Mouse (Mus musculus) hindlimb bud, embryonic 11.5 days (tissue): ENCODE measurements around the gene Syndig1.

Source experiments
- DNase-seq: peaks from one replicate; pipeline ENCODE4 v3.0.0-alpha.2; 2012; ENCODE audit warnings: low read depth, low spot score; ENCODE audit errors: extremely low spot score

Gene Syndig1

DNA sequence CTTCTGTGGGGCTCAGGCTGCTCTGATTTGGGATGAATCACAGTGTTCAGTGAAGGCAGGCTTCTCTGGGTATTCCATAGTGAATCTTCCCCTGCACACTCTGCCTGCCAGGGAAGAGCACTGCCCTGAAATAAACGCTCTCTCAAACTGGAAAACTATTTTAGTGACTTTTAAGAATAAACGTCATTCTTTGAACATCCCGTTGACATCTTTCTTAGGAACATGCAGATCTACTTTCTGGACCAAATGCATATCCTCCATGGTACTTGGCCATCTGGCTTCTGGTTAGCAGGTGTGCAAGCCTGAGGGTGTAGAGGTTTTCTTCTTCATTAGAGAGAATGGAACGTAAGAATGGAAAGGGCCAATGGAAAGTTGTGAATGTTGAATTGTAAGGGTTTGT, 43.5 kb downstream of the Syndig1 start:
- no peak for DNase-seq

DNA sequence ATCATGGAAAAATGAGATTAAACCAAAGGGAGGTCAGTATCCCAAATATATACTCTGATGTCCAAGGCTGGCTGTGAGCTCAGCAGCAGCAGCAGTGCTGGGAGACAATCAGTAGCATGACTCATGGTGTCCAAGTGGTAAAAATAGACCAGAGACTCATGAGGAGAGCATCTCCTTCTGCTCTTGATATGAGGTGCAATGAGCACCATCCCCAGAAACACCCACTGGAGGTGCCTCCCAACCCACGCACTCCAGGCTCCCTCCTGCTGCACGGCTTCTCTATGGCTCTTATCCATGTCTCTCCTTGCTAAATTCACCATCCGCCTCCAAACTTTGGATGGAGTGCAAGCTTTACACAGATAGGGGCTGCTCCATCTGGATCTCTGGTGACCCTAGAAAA, 44.3 kb downstream of the Syndig1 start:
- no peak for DNase-seq

DNA sequence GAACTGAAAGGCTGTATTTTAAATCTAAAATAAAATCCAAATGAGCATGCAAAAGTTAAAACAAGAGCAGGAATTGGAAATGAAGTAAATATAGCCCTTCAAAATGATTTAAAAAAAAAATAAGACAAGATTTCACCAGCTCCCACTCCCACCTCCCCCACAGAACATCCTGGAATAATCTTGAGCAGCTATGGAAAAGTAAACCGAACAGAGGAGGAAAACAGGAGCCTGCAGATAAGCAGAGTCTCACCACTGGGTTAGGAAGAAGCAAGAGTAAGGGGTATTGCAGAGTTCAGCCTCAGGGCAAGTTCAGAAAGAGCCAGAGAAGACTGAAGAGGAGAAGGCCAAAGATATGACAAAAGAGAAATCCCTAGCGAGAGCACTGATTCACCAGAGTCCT, 48.9 kb downstream of the Syndig1 start:
- no peak for DNase-seq

DNA sequence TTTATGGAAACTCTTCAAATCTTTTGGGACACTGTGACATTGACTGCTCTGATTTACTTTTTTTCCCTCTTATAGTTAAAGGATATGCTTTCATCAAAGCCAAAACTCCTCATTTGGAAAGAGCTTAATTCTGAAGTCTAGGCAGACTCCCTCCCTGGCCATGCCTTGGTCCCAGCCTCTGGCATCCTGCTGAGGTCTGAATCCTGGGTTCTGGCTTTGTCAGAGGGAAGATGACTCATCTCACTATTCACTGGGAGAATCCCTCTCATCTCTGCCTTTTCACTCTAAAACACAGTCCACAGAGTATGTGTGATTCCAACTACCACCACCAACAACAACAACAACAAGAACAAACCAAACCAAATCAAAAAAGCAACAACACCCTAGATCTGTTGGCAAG, 58.6 kb downstream of the Syndig1 start:
- no peak for DNase-seq

DNA sequence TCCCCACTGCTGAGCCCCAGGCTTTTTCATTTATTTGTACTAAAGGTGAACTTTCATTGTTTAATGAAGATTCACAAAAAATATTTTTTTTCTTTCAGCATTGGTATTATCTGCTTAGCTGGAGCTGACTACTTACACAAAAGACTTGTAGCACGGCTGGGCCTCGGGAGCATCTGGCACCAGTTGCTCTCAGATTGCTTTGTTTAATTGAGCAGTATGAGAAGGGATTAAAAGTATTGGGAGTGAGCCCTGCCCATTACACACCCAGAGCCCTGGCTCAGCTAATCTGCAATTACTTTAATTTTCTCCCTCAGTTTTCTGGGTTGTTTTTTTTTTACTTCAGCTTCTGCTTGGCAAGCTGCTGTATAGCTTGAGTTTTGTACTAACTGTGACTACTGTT, 62.6 kb downstream of the Syndig1 start:
- no peak for DNase-seq

DNA sequence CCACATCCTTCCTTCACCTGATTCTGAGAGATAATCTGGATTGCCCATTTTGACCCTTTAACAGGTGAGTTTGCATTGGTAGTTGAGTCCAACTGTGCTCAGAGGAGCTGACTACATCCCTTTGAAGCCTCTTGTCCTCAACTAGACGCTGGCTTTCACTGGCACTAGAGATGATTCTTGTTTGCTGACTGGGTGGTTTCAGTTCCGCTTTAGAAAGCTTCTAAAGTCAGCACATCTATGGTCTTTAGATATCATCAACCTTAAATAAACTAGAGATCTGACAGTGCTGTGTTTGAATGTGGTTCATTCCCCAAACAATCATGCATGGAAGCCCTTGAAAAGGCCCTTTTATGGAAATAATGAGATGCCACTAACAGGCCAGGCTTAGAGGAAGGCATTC, 67.3 kb downstream of the Syndig1 start:
- no peak for DNase-seq

DNA sequence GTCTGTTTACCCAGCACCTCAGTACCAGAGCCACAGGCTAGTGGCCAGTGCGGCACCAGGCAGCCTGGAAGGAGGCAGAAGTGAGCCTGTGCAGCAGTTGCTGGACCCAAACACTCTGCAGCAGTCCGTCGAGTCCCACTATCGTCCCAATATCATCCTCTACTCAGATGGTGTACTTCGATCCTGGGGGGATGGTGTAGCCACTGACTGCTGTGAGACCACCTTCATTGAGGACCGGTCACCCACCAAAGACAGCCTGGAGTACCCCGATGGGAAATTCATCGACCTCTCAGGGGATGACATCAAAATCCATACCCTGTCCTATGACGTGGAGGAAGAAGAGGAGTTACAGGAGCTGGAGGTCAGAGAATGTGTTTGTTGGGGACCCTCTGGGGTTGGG, 70.6 kb downstream of the Syndig1 start:
- no peak for DNase-seq

DNA sequence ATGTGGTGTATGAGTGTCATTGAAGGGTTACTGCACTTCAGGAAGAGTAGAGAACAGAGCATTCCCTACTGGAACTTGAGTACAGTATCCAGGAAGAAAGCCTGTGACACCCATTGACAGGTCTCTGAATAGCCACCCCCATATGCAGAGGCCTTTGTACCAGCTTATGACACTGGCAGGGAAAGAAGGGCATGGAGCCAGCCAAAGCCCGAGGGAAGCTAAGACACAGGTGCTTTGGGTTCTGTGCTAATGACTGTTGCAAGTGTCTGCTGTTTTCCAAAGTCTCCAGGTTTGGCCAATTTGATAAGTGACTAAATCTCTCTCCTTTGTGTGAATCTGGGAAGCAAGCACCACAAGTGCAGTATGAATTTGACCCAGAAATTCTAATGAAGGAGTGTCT, 71.6 kb downstream of the Syndig1 start:
- DNase-seq = no peak

DNA sequence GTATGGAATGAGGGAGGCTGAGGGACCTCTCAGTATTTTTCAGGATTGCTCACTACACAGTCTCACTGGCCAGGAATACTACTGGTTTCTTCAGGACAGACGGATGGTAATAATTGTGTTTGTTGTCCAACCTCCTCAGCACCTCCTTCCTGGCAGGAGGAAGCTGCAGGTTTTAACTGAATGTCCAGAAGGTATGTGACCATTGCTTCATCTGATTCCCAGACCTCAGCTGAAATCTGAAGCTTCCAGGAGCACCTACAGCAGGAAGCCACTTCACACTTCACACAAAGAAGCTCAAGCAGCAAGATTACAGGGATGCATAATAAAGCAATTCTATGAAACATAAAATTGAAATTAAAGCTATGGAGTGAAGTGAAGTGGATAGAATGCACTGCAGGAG, 75.4 kb downstream of the Syndig1 start:
- DNase-seq = no peak

DNA sequence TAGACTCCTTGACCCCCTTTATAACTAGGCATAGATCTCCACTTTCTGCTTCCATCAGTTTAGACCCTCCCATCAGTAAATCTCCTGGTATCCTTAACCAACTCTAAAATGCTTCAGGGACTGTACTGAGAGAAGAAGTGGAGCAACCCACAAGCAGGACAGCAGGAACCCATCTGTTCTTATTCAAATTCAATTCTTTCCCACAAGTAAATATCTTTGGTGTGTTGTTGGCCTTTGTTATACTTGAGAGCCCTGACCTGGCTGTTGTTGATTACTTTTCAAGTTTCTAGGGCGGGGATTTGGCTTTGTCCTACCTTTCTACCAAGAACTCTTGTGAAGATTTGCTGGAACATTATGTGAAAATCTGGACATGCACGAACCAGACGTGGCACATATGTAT, 77.7 kb downstream of the Syndig1 start:
- no peak for DNase-seq

DNA sequence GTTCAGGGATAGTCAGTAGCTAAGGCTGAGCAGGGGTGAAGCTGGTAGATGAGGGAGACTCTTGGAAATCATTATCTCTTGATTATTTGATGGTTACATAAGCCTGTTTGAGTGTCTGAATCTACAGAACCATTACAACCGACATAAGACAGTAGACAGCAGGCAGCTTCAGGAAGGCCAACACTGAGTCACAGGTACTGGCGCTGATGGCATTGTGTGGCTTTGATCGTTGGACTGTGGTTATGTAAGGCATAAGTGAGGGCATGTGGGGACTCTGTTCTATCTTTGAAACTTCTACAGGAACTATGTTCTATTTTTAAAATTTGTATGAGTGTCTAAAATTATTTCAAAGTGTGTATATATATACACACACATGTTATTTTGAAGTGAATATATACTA, 88.2 kb downstream of the Syndig1 start:
- no peak for DNase-seq

DNA sequence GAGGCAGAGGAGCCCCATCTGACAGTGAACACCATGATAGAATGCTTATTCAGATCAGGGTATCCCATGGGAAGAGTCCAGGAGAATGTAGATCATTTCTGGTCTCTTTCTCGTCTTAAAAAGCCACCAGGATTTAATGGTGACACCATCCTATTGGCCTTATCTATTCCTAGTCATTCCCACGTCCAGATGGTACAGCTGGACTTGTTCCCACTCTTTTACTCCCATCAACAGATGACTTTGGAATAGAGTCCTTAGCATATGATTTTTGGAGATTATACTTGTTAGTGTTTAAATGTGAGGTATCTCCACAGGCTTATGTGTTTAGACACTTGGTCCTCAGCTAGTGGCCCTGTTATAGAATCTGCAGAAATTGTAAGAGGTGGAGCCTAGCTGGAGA, 94.5 kb downstream of the Syndig1 start:
- no peak for DNase-seq

DNA sequence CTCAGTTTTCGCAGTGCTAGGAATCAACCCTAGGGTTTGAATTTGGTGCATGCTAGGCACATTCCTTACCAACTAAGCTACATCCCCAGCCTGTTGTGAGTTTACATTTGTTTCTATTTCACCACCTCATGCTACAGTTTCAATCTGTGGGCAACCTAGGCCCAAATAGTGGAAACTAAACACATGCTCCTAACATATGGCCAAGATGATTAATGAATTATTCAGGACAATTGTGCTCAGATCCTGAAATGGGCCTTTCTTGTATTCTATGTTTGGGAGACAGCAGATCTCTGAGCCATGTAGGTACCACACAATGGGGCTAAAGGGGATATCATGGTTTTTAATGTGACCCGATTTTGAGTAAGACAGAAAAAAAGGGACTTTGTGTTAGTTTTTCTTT, 96.9 kb downstream of the Syndig1 start:
- no peak for DNase-seq

DNA sequence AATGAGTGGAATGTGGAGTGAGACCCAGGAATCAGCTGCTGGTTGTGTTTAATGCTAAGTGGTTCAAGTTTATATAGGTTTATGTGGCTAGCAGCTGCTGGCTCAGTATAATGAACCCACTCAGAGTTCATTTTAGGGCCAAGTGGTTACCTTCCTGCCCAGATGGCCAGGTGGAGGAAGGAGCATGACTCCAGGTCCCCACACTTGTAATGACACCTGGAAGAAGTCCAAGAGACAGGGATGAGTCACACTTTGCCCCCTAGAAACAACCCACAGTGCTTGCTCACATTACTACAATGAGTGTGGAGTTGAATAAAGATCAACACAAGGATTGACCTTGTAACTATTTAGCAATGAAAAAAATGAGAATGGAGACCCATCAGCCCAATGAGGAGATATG, 98.0 kb downstream of the Syndig1 start:
- DNase-seq = no peak

DNA sequence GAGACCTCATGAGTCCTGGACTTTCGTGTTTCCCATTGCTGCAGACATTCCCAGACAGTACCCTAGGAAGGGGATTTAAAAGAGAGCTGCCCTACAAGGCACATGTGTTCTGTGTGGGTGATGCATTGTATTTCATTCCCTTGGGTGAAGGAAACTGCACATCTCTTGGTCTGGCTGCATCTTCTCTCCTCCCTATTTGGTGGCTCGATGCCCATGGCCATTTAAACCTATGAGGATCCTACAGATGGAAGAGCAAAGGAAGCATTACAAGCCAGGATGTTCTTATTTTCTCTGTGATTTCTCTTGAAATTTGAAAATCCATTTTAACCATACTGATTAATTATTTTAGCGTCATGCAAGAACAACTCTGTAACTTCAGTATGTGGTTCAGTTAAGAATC, 98.5 kb downstream of the Syndig1 start:
- DNase-seq = no peak

DNA sequence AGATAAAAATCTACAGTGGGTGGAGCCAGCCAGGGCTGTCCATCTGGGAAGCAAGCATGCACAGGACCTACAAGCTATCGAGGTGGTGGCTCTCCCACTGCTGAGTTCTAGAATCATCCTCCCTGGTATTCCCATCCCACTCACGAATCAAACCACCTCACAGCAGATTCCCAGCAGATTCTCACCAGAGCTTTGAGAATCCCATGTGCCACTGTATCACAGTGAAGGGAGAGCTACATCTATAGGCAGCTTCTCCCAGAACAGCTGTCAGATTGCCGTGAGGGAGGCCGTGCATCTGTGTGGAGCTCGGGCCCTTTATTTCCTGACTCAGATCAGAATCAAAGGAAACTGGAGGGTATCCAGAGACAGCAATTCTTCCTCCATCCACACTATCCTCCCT, 101.0 kb downstream of the Syndig1 start:
- DNase-seq = no peak

DNA sequence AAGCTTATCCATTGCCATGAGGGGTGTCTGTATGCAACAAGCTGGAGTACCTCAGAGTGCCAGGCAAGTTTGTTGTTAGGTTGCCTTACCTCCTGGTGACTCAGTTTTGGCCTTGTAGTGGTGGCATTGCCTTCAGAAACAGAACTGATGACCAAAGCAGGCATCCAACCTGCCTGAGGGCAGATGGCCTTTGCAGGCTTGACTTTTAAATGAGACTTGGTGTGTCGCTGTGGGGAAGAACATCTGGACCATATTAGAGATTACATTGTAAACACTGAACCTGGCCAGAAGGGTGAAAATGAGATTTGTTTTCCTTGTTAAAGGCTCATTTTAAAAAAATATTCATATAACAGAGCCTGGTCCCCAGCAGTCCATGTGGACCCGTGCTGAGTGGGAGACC, 102.1 kb downstream of the Syndig1 start:
- DNase-seq = no peak

DNA sequence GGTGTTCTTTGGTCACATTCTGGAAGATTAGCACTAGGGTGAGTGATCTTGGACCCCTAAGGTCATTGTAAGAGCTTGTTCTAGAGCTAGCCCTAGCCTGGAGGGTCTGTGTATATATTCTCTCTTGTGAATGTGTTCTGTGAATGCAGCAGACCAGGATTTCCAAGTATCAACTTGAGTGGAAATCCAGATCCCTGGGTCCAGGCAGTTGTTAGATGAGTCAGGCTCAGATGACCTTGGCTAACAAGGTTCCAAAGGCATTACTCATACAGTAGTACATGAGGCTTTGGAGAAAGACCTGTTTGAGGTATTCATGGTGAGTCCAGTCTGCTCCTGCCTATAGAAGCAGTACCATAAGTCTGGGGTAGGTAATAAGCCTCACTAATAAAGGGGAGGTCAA, 103.1 kb downstream of the Syndig1 start:
- DNase-seq = no peak

DNA sequence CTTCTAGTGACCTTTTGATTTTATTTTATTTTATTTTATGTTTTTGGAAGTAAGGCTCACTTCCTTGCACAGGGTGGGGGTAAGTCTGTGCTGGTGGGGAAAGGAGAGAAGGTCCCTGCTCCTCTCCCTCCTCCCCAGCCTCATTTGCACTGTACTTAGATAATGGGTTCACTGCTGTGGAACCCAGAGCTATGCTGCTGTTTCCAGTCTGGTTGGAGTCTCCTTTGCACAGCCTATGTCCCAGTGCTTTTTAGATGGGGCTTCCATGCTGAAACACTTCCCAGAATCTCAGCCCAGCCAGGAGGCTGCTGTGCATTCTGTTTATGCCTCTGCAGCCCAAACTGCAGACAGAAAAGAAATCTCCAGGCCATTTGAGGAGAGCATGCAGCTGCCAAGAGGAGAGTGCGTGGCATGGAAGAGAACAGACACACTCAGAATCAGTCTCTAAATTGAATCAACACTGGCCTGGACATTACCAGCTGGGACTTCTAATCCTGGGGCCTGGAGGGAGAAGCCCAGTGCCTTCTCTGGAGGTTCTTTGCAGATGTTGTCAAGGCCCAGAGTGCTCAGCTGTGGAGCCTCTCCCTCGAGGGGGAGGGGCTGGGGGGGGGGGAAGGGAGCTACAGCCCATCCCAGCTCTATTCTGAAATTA, 104.4 kb downstream of the Syndig1 start:
- no peak for DNase-seq

DNA sequence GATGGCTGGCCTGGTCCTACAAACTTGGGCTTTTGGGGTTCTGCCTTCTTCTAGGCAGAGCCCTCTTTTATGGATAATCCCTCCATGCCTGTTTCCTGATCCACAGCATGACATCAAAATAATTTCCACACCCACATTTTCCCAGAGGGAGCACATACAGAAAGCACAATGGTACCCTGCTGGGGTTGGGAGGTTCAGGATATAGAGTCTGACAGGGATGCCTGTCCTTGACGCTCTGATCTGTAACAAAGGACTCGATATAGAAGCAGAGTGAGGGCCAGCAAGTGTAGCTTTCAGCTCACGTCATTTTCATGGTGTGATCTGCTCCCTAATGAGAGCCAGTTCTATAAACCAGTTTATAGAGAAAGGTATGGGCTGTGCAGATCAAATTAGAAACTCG, 105.1 kb downstream of the Syndig1 start:
- no peak for DNase-seq

DNA sequence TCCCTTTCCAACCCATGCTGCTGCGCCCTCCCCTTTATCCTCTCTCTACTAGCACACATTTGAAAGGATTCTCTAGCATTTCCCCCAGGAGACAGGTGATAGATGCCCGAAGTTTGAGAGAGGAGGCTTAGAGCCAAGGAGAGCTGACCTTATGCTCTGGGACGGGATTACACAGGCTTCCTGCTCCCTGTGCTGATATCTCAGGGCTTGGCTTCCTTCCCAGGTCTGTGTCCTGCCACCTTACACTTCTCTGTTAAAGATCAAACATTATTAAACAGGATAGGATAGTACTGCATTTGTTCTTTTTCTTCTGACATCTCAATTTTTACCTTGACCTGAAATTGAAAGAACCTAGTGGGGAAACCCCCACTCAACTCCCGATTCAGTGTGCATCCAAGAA, 109.8 kb downstream of the Syndig1 start:
- DNase-seq = no peak

DNA sequence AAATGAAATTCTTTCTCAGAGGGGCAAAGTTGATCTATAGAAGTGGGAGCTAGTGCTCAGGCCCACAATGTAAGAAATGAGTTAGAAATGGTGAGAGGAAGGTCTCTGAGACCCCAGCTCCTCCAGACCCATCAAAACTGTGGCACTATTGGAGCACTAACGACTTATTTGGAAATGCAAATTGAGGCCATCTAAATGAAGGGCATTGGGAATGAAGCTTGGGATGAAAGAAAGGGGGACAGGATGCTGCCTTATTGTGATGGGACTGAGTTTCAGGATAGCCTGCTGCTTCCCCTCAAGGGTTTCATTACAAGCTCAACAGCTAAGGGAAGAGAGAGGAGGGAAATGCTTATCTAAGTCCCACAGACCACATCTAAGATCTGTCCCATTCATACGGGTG, 110.6 kb downstream of the Syndig1 start:
- DNase-seq = no peak

DNA sequence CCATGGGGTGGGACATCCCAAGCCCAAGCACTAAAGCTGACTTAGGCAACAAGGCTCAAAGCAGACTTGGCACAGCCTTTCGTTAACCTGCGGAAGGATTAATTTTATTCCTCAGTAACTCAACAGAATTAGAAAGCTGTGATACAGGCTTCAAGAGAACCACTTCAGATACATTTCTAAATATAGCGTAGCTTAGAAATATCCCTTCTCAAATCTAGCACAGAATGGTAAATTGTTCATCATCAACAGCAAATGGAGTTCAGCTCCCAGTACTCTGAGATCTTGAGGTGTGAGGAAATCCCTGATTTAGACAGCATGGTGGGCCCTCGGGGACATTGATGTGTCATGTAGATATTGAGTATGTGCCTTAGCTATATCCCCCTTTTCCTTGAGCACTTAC, 121.6 kb downstream of the Syndig1 start:
- DNase-seq = no peak

DNA sequence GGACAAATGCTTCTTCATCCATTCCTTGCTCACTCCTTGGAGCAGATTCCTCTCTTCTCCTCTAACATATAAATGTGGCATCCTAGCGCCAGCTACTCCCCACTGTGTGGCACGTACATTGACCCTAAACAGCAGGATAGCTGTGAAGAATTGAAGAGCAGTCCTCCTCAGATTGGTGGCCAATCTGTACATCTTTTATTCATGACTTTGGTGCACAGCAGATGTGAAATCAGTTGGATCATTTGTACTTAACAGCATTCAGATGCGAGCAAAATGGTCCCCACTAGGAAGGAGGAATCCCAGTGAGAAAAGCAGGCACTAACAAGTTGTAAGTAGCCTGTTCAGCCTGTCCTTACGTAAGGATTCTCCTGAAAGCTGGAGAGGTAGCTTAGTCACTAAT, 142.0 kb downstream of the Syndig1 start:
- DNase-seq = no peak
